Mouse (Mus musculus): ENCODE measurements around the gene Cd63. TPM values are rescaled to one million over a fixed set of nuclear protein-coding genes. Genes with fewer than 3 reads are reported as not detected.

Gene Cd63
- total RNA-seq, 2 experiments from 2014 or later, result 311 to 352 TPM

- no peak for DNase-seq (ENCODE audit: low spot score in 2 of 2)
Measured at GRCm38 (mm10) chr10:128902409-128902988, 1.7 kb downstream of the Cd63 start.

DNA sequence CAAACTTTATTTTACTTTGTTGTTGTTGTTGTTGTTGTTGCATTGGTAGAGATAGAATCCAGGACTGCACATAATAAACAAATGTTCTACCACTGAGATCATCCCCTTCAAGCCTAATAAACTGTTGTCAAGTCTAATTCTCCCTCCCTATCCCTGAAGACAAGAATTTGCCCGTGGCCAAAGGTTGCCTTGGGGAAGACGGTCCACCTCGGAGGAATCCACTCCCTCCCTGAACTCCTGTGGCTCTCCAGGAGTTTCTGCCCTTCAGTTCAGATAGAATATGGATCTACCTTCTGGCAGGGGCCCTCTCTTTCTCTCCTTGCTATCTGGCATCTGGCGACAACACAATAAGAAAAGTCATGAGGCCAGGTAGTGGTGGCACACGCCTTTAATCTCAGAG lies 4.0 kb downstream of the Cd63 start:
- no peak for DNase-seq (ENCODE audit: low spot score in 2 of 2)

DNA sequence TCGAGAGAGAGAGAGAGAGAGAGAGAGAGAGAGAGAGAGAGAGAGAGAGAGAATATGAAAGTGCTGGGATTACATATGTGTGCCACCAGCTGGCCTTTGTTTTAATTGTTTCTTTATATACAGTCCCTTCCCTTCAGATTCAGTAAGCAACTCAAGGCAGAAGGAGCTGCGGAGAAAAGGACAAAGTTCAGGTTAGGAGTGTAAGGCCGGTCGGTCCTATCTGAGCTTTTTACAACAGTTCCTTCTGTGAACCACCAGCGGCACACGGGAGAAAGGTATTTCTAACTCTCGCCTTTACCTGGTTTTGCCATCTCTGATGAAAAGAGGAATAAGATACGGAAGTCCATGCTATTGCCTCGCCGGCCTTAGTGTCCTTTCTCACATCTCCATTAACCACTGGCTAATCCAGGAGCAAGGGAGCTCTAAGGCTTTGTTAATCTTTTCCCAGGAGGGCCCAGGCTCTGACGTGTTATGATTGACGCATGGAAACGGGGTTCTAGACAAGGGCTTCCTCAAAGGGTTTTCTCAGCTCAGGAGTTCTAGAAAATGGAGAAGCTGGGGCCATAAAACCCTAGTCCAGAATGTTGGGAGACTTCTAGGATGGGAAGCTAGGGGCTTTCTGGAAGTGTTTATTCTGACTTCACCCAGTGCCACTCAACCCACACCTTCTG lies 8.1 kb downstream of the Cd63 start:
- no peak for DNase-seq (ENCODE audit: low spot score in 2 of 2)

- peak; percentile 89 to 91 for DNase-seq (ENCODE audit: low spot score in 2 of 2)
Measured at GRCm38 (mm10) chr10:128909567-128910028, 8.8 kb downstream of the Cd63 start.

GRCm38 (mm10) chr10:128910066-128910841 lies 9.5 kb downstream of the Cd63 start:
- peak; percentile 53 to 65 for DNase-seq (ENCODE audit: low spot score in 2 of 2)

DNA sequence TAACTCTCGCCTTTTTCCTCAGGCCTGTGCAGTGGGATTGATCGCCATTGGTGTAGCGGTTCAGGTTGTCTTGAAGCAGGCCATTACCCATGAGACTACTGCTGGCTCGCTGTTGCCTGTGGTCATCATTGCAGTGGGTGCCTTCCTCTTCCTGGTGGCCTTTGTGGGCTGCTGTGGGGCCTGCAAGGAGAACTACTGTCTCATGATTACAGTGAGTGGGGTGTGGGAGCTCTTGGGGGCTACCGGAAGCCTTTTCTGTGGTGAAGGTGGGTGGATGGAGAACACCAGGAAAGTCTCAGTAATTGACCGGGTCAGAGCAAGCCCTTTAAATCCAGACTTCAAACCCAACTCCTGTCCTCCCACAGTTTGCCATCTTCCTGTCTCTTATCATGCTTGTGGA lies 10.6 kb downstream of the Cd63 start:
- DNase-seq (ENCODE audit: low spot score in 2 of 2), result no peak

GRCm38 (mm10) chr10:128912268-128912667 lies 11.5 kb downstream of the Cd63 start:
- no peak for DNase-seq (ENCODE audit: low spot score in 2 of 2)

DNA sequence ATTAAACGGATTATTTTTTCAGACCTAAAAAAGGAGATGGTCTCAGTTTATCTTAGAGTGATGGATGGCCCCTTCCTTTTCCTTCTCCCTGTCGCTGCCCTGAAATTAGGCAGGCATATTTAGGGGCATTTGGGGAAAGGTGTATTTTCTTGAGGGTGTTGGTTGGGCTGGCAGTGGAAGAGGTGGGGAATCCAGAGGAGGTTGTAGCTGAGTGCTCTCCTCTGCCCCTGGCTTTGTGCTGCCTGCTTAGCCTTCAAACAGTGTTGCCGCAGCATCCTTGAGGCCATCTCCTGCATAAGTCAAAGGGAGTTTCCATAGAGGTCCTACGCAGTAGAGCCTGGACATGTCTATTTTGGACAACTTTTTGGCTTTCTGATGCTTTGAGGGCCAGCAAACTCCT lies 12.0 kb downstream of the Cd63 start:
- DNase-seq (ENCODE audit: low spot score in 2 of 2), result no peak

- peak; percentile 78 to 90 for DNase-seq (ENCODE audit: low spot score in 2 of 2)
Measured at GRCm38 (mm10) chr10:128913219-128913618, 12.4 kb downstream of the Cd63 start.

GRCm38 (mm10) chr10:128913696-128914095 lies 12.9 kb downstream of the Cd63 start:
- peak in 1 of 2 experiments; percentile 20 for DNase-seq (ENCODE audit: low spot score in 2 of 2)

- no peak for DNase-seq (ENCODE audit: low spot score in 2 of 2)
Measured at GRCm38 (mm10) chr10:128915550-128915949, 14.8 kb downstream of the Cd63 start.

DNA sequence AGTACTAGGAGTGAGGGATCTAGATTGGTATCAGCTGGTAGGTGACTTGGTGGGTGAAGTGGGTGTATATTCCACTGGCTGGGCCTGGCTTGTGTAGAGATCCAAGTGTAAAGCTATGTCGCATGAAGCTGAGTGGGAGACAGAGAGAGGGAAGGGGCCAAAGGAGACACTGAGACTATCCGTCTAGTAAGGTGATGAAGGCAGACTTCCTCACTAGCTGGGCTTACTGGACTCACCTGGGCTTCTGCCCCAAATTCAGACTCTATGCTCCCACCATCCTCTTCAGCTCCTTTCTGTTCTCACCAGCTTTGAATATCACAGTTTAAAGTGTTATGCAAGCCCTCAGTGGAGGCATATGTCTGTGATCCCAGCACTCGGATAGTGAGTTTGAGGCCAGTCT lies 15.9 kb downstream of the Cd63 start:
- DNase-seq (ENCODE audit: low spot score in 2 of 2), result no peak

- no peak for DNase-seq (ENCODE audit: low spot score in 2 of 2)
Measured at GRCm38 (mm10) chr10:128917400-128917799, 16.6 kb downstream of the Cd63 start.

GRCm38 (mm10) chr10:128918246-128918645 lies 17.5 kb downstream of the Cd63 start:
- DNase-seq (ENCODE audit: low spot score in 2 of 2), result peak; percentile 55 to 80

DNA sequence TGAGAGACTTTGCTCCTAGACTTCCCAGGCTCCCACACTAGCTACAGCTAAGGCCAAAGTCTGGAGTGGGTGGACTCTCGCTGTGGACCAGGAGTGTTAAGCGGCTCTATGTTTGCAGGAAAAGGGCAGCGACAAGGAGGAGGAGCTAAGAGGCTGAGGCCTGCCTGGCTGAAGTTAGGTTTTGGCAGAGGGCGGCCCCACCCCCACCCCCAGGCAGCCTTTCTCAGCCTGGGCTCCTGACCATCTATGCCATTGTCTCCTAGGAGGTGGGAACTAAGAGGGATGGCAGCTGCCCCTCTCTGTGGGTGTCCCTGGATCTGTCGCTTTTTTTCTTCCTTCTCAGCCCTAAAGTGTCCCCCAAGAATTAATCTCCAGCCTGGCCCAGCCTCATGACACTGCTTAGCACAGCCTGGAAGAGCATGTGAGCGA lies 18.4 kb downstream of the Cd63 start:
- DNase-seq (ENCODE audit: low spot score in 2 of 2), result no peak

GRCm38 (mm10) chr10:128919966-128920365 lies 19.2 kb downstream of the Cd63 start:
- DNase-seq (ENCODE audit: low spot score in 2 of 2), result no peak

GRCm38 (mm10) chr10:128920736-128921161 lies 20.0 kb downstream of the Cd63 start:
- DNase-seq (ENCODE audit: low spot score in 2 of 2), result no peak

- no peak for DNase-seq (ENCODE audit: low spot score in 2 of 2)
Measured at GRCm38 (mm10) chr10:128921251-128921650, 20.5 kb downstream of the Cd63 start.

- peak in 1 of 2 experiments; percentile 35 for DNase-seq (ENCODE audit: low spot score in 2 of 2)
Measured at GRCm38 (mm10) chr10:128921883-128922821, 21.4 kb downstream of the Cd63 start.

DNA sequence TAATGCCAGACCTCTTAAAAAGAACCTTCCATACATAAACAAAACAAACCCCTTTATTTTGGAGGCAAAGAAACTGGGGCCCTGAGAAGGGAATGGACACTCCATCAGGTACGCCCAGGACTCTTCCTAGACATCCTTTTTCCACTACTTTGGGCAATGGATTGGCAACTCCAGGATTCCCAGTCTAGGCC lies 21.9 kb downstream of the Cd63 start, which contains the start of gene Rdh5:
Rdh5 (minus strand) TSS at position 67 of the 191 bp plus-strand sequence.
- DNase-seq (ENCODE audit: low spot score in 2 of 2), result no peak

DNA sequence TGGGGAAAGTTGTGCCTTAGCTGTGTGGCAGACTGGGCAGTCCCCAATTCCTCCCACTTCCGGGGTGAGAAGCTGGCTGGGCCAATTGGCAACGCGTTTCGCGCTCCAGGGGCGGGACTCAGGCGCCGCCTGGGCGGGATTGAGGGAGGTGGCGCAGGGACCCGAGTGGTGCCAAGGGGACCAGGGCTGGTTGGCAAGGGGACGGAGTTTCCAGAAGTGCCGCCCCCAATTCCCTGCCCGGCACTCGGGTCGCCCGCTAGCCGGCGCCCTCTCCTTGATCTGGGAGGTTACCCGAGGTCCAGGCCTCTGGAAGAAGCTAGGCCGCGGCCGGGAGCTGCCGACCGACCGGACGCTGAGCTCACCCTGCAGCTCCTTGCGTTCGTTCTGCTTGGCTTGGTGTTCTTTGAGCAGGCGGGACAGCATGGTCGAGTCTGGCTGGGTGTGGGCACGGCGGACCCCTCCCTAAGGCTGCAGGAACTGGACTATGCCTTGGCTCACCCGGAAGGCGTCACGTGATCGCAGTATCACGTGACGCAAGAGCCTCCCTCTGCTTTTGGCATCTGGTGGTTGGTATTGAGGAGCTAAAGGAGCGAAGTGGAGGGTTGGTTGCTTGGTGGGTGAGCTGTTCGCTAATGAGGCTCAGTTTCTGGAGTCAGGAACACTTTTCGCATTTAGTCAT lies 22.4 kb downstream of the Cd63 start:
- peak; percentile 86 to 94 for DNase-seq (ENCODE audit: low spot score in 2 of 2)
